Mouse (Mus musculus) liver, embryonic 14.5 days (tissue): ENCODE measurements around the gene Plvap. TPM values are rescaled to one million over a fixed set of nuclear protein-coding genes. Genes with fewer than 3 reads are reported as not detected.

Experiments used
- ATAC-seq: fragments of 200-750 bp; cut with Nextera tagmentation; 2 replicates; pipeline ENCODE4 v1.8.0; 2017; ENCODE audit warnings: moderate number of reproducible peaks, mild to moderate bottlenecking, moderate library complexity; ENCODE audit not compliant: insufficient read depth
- DNase-seq, 3 experiments: peaks; one replicate each; pipeline ENCODE4 v3.0.0-alpha.2; 2012 to 2013; ENCODE audit warnings: low read depth in 3 of 3, low spot score in 3 of 3
- H3K27ac ChIP-seq: fragments of 300-500 bp; sonication (generic); 2 replicates; pipeline ENCODE4 v1.5.1; 2014; ENCODE audit warnings: moderate library complexity, mild to moderate bottlenecking, control low read depth, inconsistent platforms
- H3K27me3 ChIP-seq: fragments of 300-500 bp; sonication (generic); 2 replicates; pipeline ENCODE4 v1.6.1; 2014; ENCODE audit warnings: mild to moderate bottlenecking, low read length, moderate library complexity; ENCODE audit not compliant: control insufficient read depth, insufficient read depth
- H3K36me3 ChIP-seq: fragments of 300-500 bp; sonication (generic); replicated peaks from 2 replicates; pipeline ENCODE4 v1.6.1; 2014; ENCODE audit warnings: low read depth; ENCODE audit not compliant: control insufficient read depth, insufficient read depth
- H3K4me1 ChIP-seq, 2 experiments: fragments of 200-500 bp in 1 of 2; fragments of 300-500 bp in 1 of 2; sonication (generic) in 1 of 2; replicated peaks; 2 replicates each; pipeline ENCODE4 v1.6.1; 2012 to 2014; ENCODE audit warnings: antibody characterized with exemption in 1 of 2, inconsistent platforms in 1 of 2, low read length in 1 of 2; ENCODE audit not compliant: control insufficient read depth in 2 of 2, insufficient read depth in 2 of 2
- H3K4me2 ChIP-seq: fragments of 300-500 bp; sonication (generic); 2 replicates; pipeline ENCODE4 v1.6.1; 2014; ENCODE audit warnings: low read depth, mild to moderate bottlenecking, control low read depth, moderate library complexity
- H3K4me3 ChIP-seq, 2 experiments: fragments of 200-500 bp in 1 of 2; fragments of 300-500 bp in 1 of 2; sonication (generic) in 1 of 2; 2 replicates each; pipeline ENCODE4 v1.5.1; 2012 to 2014; ENCODE audit warnings: low read depth in 2 of 2, low read length in 2 of 2, mild to moderate bottlenecking in 2 of 2, control low read depth in 1 of 2, inconsistent platforms in 1 of 2, moderate library complexity in 1 of 2; ENCODE audit not compliant: insufficient read depth in 1 of 2
- H3K9ac ChIP-seq: fragments of 300-500 bp; sonication (generic); replicated peaks from 2 replicates; pipeline ENCODE4 v1.6.1; 2014; ENCODE audit warnings: mild to moderate bottlenecking, control low read depth, moderate library complexity
- H3K9me3 ChIP-seq: fragments of 300-500 bp; sonication (generic); 2 replicates; pipeline ENCODE4 v1.6.1; 2016; ENCODE audit warnings: low read length, mixed read lengths; ENCODE audit not compliant: control insufficient read depth
- CTCF ChIP-seq: IDR thresholded peaks from 2 replicates; pipeline ENCODE4 v1.5.1; 2016; ENCODE audit warnings: antibody characterized with exemption, low read depth, control low read depth
- EP300 ChIP-seq: IDR thresholded peaks from 2 replicates; pipeline ENCODE4 v1.6.1; 2016; ENCODE audit warnings: antibody characterized with exemption, low read depth
- WGBS: fragments of 180-500 bp; shearing (Covaris S2); extraction: QIAGEN DNeasy Blood & Tissue Kit; methylation state at CpG from one replicate; pipeline ENCODE4 v1.1.7; 2014; ENCODE audit not compliant: insufficient replicate concordance; 5-methylcytosine and 5-hydroxymethylcytosine counted together
- polyA plus RNA-seq, 2 experiments: library from polyadenylated mRNA; depleted of rRNA in 1 of 2; stranded (reverse) in 1 of 2; unstranded in 1 of 2; fragments of >200 nt; fragmentation: Nextera tagmentation in 1 of 2; extraction: Ambion mirVana in 1 of 2; gene quantifications; 2 replicates each; pipeline versions ENCODE4 v1.2.1 to v1.2.3; 2012 to 2014

Gene Plvap
- polyA plus RNA-seq, 2 experiments = 15.9 to 16.8 TPM

DNA sequence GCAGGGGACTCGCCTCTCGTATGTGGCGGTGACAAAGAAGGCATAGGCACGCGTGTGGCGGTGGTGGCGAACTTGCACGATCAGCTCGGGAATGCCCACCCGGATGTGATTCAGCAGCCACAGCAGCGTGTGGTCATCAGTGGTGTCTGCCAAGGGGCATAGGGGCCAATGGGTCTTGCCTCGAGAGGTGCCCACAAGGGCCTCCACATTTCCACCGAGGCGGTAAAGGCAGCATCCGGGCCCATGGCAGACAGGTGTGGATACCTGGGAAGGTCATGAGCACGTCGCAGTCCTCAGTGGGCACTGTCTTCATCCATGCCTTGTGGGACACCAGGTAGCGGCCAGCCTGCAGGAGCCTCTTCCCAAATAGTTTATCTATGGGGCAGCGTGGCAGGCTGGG lies 26.8 kb downstream of the Plvap start:
- Histone ChIP-seq H3K9me3 (no peaks in the 10 kb centered on the region), H3K9ac (no peak overlapping the region), H3K36me3 (no peaks in the 10 kb centered on the region), H3K4me2 (no peak overlapping the region), H3K27me3 (no peaks in the 10 kb centered on the region), H3K4me1 (peaks cover 4 to 9% of the 10 kb centered on the region in 2 experiments; a peak in 3 of 4 replicates), H3K4me3 (no peak overlapping the region), H3K27ac (no peak overlapping the region)
- no peak for DNase-seq
- TF ChIP-seq EP300 (no peak), CTCF (no peak)
- 86% methylated on average over 19 of the region's 19 CpGs for WGBS
- ATAC-seq = no peak

DNA sequence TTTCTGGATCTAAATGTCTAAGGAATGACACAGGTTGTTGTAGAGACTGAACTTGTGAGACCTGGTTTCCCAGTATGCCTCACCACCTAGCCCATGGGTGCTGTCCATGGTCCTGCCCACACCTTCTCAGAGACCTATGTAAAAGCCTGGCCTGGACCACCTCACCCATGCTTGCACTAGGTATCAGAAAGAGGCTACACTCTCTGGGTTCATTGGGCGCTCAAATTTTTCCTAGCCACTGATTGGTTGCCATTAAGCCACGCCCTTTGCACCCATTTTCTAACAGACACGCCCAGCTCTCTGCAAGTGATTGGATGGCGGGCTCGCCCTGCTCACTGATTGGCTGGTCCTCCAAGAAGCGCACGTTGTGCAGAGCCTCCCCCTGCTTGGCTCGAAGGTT lies 27.6 kb downstream of the Plvap start:
- peaks cover 0 to 5% of the 10 kb centered on the region in 2 experiments; a peak in 1 of 4 replicates for H3K4me1 ChIP-seq
- WGBS = 47% methylated on average over 8 of the region's 8 CpGs
- no peaks in the 10 kb centered on the region for H3K27me3 ChIP-seq
- no peak overlapping the region for H3K4me3 ChIP-seq
- no peak overlapping the region for H3K4me2 ChIP-seq
- no peak overlapping the region for H3K27ac ChIP-seq
- no peak for TF ChIP-seq EP300
- TF ChIP-seq CTCF = no peak
- no peaks in the 10 kb centered on the region for H3K9me3 ChIP-seq
- ATAC-seq (no peak), DNase-seq (peak in 1 of 3 experiments; percentile 65)
- no peaks in the 10 kb centered on the region for H3K36me3 ChIP-seq
- H3K9ac ChIP-seq = no peak overlapping the region

GRCm38 (mm10) chr8:71478943-71479342 lies 32.6 kb downstream of the Plvap start:
- peaks cover 0 to 8% of the 10 kb centered on the region in 2 experiments; a peak in 2 of 4 replicates for H3K4me1 ChIP-seq
- WGBS = 77% methylated on average over 11 of the region's 11 CpGs

DNA sequence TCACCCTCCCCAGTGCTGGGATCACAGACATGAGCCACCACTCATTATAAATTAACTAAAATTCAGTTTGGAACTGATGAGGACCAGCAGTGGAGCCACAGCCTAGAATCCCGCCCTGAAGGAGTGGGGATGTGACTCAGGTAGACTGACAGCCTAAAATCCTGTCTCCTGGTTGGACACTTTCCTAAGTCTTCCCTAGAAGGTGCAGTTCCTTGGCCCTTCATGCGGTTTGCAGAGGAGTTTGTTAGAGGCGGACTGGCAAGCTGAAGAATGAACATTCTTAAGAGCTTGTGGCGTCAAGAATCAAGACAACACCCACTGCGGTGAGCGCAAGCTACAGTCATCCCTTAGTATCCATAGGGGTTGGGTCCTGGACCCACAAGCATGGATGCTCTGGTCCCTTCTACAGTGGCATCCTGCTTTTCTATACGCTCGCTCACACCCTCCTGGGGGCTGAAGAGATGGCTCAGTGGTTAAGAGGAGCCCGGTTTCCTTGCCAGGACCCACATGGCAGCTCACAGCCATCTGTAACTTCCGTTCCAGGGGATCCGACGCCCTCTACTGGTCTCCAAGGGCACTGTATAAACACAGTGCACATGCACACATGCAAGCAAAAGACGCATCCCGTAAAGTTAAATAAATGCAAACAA lies 34.2 kb downstream of the Plvap start:
- Histone ChIP-seq H3K36me3 (peaks cover 9% of the 10 kb centered on the region), H3K4me3 (peak overlapping the region in 1 of 2 experiments; percentile 54; a peak in 2 of 4 replicates), H3K4me2 (peak overlapping the region; percentile 82), H3K27ac (no peak overlapping the region), H3K9me3 (no peaks in the 10 kb centered on the region), H3K4me1 (peaks cover 0 to 8% of the 10 kb centered on the region in 2 experiments; a peak in 2 of 4 replicates), H3K9ac (peak overlapping the region; percentile 54; the same call in 1 of the 2 replicates), H3K27me3 (no peaks in the 10 kb centered on the region)
- WGBS = 37% methylated on average over 14 of the region's 14 CpGs
- TF ChIP-seq EP300 (no peak), CTCF (peak; percentile 79)
- DNase-seq (peak in 1 of 3 experiments; percentile 23), ATAC-seq (no peak)

More at GRCm38 (mm10) chr8:71478943-71479342, 32.6 kb downstream of the Plvap start:
- H3K27me3 ChIP-seq = no peaks in the 10 kb centered on the region
- no peaks in the 10 kb centered on the region for H3K9me3 ChIP-seq
- DNase-seq (no peak), ATAC-seq (no peak)
- TF ChIP-seq EP300 (no peak), CTCF (no peak)
- no peak overlapping the region for H3K27ac ChIP-seq
- H3K4me2 ChIP-seq = no peak overlapping the region
- H3K9ac ChIP-seq = no peak overlapping the region
- peaks cover 7% of the 10 kb centered on the region for H3K36me3 ChIP-seq
- no peak overlapping the region for H3K4me3 ChIP-seq

- no peak overlapping the region for H3K27ac ChIP-seq
- ATAC-seq (peak; percentile 78), DNase-seq (peak; percentile 40 to 64 (median 58))
- no peak for TF ChIP-seq EP300
- no peak for TF ChIP-seq CTCF
- H3K27me3 ChIP-seq = no peaks in the 10 kb centered on the region
- peaks cover 13% of the 10 kb centered on the region for H3K36me3 ChIP-seq
- peak overlapping the region; percentile 54 to 59 for H3K4me3 ChIP-seq
- H3K9ac ChIP-seq = peak overlapping the region; percentile 54
- H3K9me3 ChIP-seq = no peaks in the 10 kb centered on the region
- WGBS = under 1% methylated on average over 87 of the region's 121 CpGs
- peaks cover 0 to 8% of the 10 kb centered on the region in 2 experiments; a peak in 2 of 4 replicates for H3K4me1 ChIP-seq
- peak overlapping the region; percentile 82 for H3K4me2 ChIP-seq
These were observed 35.2 kb downstream of the Plvap start for GRCm38 (mm10) chr8:71476099-71476940.
